16 mouse cellular contexts compared by ENCODE assay signal in the genomic region with DNA sequence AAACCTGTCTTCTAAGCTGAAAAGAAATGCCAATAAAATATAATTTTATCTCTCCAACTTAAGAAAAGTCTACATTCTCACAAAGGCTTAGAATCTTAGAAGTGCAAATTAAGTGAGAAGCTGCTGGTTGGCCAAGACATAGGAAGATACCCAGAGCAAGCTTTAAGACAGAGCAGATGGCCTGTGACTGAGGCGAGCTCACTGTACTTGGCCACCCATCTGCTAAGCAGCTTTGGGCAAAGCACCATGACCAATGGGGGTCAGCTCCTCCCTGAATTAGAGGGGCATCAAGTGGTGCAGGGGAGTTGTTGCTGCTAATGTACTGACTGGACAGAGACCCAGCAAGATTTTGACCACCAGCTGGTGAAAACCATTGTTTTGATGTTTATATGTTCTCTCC.
DNase-seq lines count a peak whose midpoint lies in the region; ATAC-seq and TF ChIP-seq lines count a peak whose summit lies in the region.
"Had no signal": no experiment of that assay in that cellular context is flagged by ENCODE, and none has a peak within 500 bp of the region (broad histone marks: within the 10 kb centered on the region; RNA-seq: fewer than 3 reads in every experiment).

No protein-coding gene starts in this region.

- H3K4me2 ChIP-seq in kidney, embryonic 15.5 days: no peak overlapping the region
- H3K4me2 ChIP-seq in midbrain, postnatal 0 days (ENCODE audit: low read depth, low read length, poor library complexity, severe bottlenecking): no peak overlapping the region
- H3K4me2 ChIP-seq in midbrain, embryonic 13.5 days (replicated peaks): no peak overlapping the region
- H3K4me2 ChIP-seq: hindbrain, embryonic 15.5 days; limb, embryonic 15.5 days had no signal

- no peak overlapping the region for H3K27ac ChIP-seq in kidney, embryonic 15.5 days
- H3K27ac ChIP-seq in midbrain, postnatal 0 days (ENCODE audit: low read depth, low read length): no peak overlapping the region
- no peak overlapping the region for H3K27ac ChIP-seq in midbrain, embryonic 13.5 days
- no peak overlapping the region for H3K27ac ChIP-seq in heart, adult 2 months
- H3K27ac ChIP-seq: hindbrain, embryonic 15.5 days; limb, embryonic 15.5 days had no signal

- H3K27me3 ChIP-seq in kidney, embryonic 15.5 days: no peaks in the 10 kb centered on the region
- H3K27me3 ChIP-seq in midbrain, postnatal 0 days (ENCODE audit: insufficient read depth, low read length): no peaks in the 10 kb centered on the region
- no peaks in the 10 kb centered on the region for H3K27me3 ChIP-seq in midbrain, embryonic 13.5 days
- no peaks in the 10 kb centered on the region for H3K27me3 ChIP-seq in heart, adult 2 months (ENCODE audit: control insufficient read depth, insufficient read depth, low read length)
- H3K27me3 ChIP-seq: hindbrain, embryonic 15.5 days; limb, embryonic 15.5 days had no signal

- H3K79me2 ChIP-seq in heart, adult 2 months (replicated peaks; ENCODE audit: control insufficient read depth, insufficient read depth, low read length): no peaks in the 10 kb centered on the region; the same call in 1 of the 2 replicates

- no peaks in the 10 kb centered on the region for H3K9me3 ChIP-seq in kidney, embryonic 15.5 days (replicated peaks)
- H3K9me3 ChIP-seq in midbrain, postnatal 0 days (ENCODE audit: low read length): no peaks in the 10 kb centered on the region
- H3K9me3 ChIP-seq in midbrain, embryonic 13.5 days: no peaks in the 10 kb centered on the region
- H3K9me3 ChIP-seq: G1E; hindbrain, embryonic 15.5 days; limb, embryonic 15.5 days had no signal

- no peaks in the 10 kb centered on the region for H3K36me3 ChIP-seq in kidney, embryonic 15.5 days
- no peaks in the 10 kb centered on the region for H3K36me3 ChIP-seq in midbrain, postnatal 0 days (ENCODE audit: insufficient read depth, low read length)
- no peaks in the 10 kb centered on the region for H3K36me3 ChIP-seq in midbrain, embryonic 13.5 days
- H3K36me3 ChIP-seq in heart, adult 2 months (ENCODE audit: control insufficient read depth, insufficient read depth, low read length): peaks cover 10% of the 10 kb centered on the region
- H3K36me3 ChIP-seq: G1E; hindbrain, embryonic 15.5 days; limb, embryonic 15.5 days had no signal

- 73% methylated on average over 1 of the region's 1 CpGs for WGBS in kidney, embryonic 15.5 days
- 63% methylated on average over 1 of the region's 1 CpGs for WGBS in midbrain, postnatal 0 days
- WGBS in midbrain, embryonic 13.5 days: 65% methylated on average over 1 of the region's 1 CpGs
- 74% methylated on average over 1 of the region's 1 CpGs for WGBS in heart, adult 2 months

- no peak for TF ChIP-seq CTCF in midbrain, postnatal 0 days (IDR thresholded peaks at IDR 0.05)
- TF ChIP-seq CTCF in heart, adult 2 months (IDR thresholded peaks at IDR 0.05): no peak

- no peak overlapping the region for H3K4me3 ChIP-seq in kidney, embryonic 15.5 days (replicated peaks)
- no peak overlapping the region for H3K4me3 ChIP-seq in midbrain, postnatal 0 days (ENCODE audit: low read depth, low read length)
- no peak overlapping the region for H3K4me3 ChIP-seq in midbrain, embryonic 13.5 days (replicated peaks)
- no peak overlapping the region for H3K4me3 ChIP-seq in heart, adult 2 months
- H3K4me3 ChIP-seq: hindbrain, embryonic 15.5 days; limb, embryonic 15.5 days had no signal

- no peaks in the 10 kb centered on the region for H3K4me1 ChIP-seq in kidney, embryonic 15.5 days
- no peaks in the 10 kb centered on the region for H3K4me1 ChIP-seq in midbrain, postnatal 0 days (ENCODE audit: insufficient read depth, low read length)
- no peaks in the 10 kb centered on the region for H3K4me1 ChIP-seq in midbrain, embryonic 13.5 days (replicated peaks)
- peaks cover 3% of the 10 kb centered on the region; the same call in 1 of the 2 replicates for H3K4me1 ChIP-seq in heart, adult 2 months (ENCODE audit: control insufficient read depth, insufficient read depth, low read length)
- H3K4me1 ChIP-seq: hindbrain, embryonic 15.5 days; limb, embryonic 15.5 days had no signal

- TF ChIP-seq POLR2A in heart, adult 2 months (IDR thresholded peaks at IDR 0.05; ENCODE audit: insufficient read depth, low read depth, low read length): no peak

- no peak overlapping the region for H3K9ac ChIP-seq in kidney, embryonic 15.5 days
- no peak overlapping the region for H3K9ac ChIP-seq in midbrain, postnatal 0 days (replicated peaks; ENCODE audit: low read length, poor library complexity, severe bottlenecking)
- no peak overlapping the region for H3K9ac ChIP-seq in midbrain, embryonic 13.5 days (replicated peaks)
- no peak overlapping the region for H3K9ac ChIP-seq in heart, adult 2 months (ENCODE audit: low read depth, low read length)
- H3K9ac ChIP-seq: hindbrain, embryonic 15.5 days; limb, embryonic 15.5 days had no signal

- no peak for DNase-seq in cerebellum, adult 8-10 months
- no peak for DNase-seq in kidney, adult 18-20 months
- peak; percentile 66 for DNase-seq in midbrain, postnatal 0 days (ENCODE audit: low spot score)
- DNase-seq in embryo, embryonic 11 days: peak; percentile 13
- no peak for DNase-seq in heart, adult 2 months
- DNase-seq: gastrocnemius, postnatal 14 days; kidney, adult 9 months; lung, postnatal 10 days; thymus, adult 2 months had no signal

- 0 out of 2 replicates have a peak, but pooled peaks have one; percentile 42 for ATAC-seq in cerebellum, adult (ENCODE audit: insufficient number of reproducible peaks, low FRiP score, low TSS enrichment)
- peak; percentile 60; the same call in 1 of the 2 replicates for ATAC-seq in kidney, embryonic 15.5 days (replicated peaks; ENCODE audit: low FRiP score)
- 0 out of 2 replicates have a peak, but pooled peaks have one; percentile 25 for ATAC-seq in midbrain, postnatal 0 days (ENCODE audit: low FRiP score)
- no peak for ATAC-seq in midbrain, embryonic 13.5 days
- ATAC-seq: CD4-positive, CD25-positive, alpha-beta regulatory T cell, adult 4 months had no signal

- TF ChIP-seq EP300 in heart, adult 2 months (IDR thresholded peaks at IDR 0.05; ENCODE audit: insufficient read depth, low read depth, low read length): no peak

- intact Hi-C loops in heart, adult 2 months (cut with DNase I): no loop called here

Comparison
In these comparisons a context has a peak if more than half of its experiments do, and no peak if none do; other contexts are left out.
1. DNase-seq: peak in midbrain, postnatal 0 days (single experiment) and embryo, embryonic 11 days (single experiment); none in cerebellum, adult 8-10 months (single experiment), kidney, adult 18-20 months (single experiment) and heart, adult 2 months (0 of 2).